Mouse (Mus musculus): ENCODE results near the gene Neurod1. TPM values are rescaled to one million over a fixed set of nuclear protein-coding genes. Genes with fewer than 3 reads are reported as not detected.

Neurod1 gene
- total RNA-seq, 2 experiments from 2014 or later, result 56.3 to 66.3 TPM

GRCm38 (mm10) chr2:79443861-79444620 is 12.5 kb downstream of the Neurod1 start:
- no peak for DNase-seq (ENCODE audit: low spot score in 2 of 2)

- DNase-seq (ENCODE audit: low spot score in 2 of 2), result no peak
Observed at GRCm38 (mm10) chr2:79443401-79443800, 13.2 kb downstream of the Neurod1 start.

- DNase-seq (ENCODE audit: low spot score in 2 of 2), result no peak
Observed at GRCm38 (mm10) chr2:79442906-79443305, 13.6 kb downstream of the Neurod1 start.

DNA sequence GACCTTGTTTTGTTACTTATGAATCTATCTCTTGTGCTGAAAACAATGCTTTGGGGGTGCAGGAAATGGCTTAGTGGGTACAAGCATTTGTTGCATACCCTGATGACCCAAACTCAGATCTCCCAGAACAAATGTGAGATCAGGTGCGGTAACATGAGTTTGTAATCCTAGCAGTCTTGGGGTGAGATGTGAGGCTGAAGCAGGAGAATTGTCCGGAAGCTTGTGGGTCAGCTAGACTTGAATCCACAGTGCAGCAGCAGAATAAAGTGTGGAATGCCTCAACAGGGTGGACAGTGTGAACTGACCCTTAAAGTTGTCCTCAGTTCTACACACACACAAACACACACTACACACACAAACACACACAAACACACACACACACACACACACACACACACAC is 14.3 kb downstream of the Neurod1 start:
- no peak for DNase-seq (ENCODE audit: low spot score in 2 of 2)

DNA sequence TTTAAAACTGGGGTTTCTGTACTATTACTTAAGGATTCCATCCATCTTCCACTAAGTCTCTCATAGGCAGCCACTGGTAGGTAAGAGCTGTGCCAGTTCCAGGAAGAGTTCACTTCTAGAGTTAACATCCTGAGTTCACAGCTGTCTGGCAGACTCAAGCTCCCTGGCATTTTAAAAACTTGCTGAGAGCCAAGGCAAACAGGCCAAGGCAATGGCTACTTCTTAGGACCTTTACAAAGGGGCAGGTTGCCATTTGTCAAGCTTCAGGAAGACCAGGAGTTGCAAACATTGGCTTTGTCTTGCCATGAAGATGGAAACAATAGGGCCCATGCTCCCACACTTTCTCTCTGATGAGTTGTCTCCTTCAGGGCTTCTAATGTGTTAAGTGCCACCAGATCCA is 26.5 kb downstream of the Neurod1 start:
- DNase-seq (ENCODE audit: low spot score in 2 of 2), result no peak

DNA sequence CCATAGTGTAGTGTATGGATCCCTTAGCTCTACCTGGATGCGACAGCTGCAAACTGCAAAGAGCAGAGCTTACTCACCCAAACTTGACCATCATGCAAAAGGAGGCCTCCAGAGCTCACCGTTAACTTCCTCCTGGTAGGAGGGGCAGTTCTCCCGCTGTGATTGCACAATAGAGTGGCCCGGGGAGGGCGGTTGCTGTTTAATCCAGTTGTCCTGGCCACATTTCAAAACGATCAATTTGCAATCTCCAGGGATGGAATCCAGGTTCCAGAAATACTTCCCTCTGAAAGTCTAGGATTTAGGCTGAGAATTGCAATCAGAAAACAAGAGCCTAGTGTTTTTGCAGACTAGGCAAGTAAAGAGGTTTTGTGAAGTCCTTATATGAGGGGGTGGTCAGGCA is 26.9 kb downstream of the Neurod1 start:
- DNase-seq (ENCODE audit: low spot score in 2 of 2), result no peak

- no peak for DNase-seq (ENCODE audit: low spot score in 2 of 2)
Observed at GRCm38 (mm10) chr2:79429108-79429507, 27.4 kb downstream of the Neurod1 start.

- no peak for DNase-seq (ENCODE audit: low spot score in 2 of 2)
Observed at GRCm38 (mm10) chr2:79428569-79429104, 27.9 kb downstream of the Neurod1 start.

DNA sequence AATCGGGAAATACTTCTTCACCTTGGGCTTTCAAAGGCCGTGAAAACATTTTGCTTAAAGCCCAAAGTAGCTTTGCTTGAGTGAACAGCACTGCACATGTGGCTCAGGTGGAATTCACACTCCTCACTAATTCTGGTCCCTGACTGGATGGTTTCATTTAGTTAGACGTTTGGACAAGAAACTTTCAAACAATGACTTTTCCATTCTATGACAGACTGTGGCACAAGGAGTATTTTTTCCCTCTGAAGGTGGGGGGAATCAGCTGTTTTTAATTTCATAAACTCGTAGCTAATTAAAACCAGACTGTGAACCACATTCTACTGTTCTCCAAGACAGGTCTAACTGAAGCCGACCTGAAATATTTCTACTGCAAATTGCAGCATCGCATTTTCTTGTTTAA is 28.5 kb downstream of the Neurod1 start:
- no peak for DNase-seq (ENCODE audit: low spot score in 2 of 2)

- no peak for DNase-seq (ENCODE audit: low spot score in 2 of 2)
Observed at GRCm38 (mm10) chr2:79421696-79422095, 34.9 kb downstream of the Neurod1 start.

GRCm38 (mm10) chr2:79414505-79414904 is 42.0 kb downstream of the Neurod1 start:
- DNase-seq (ENCODE audit: low spot score in 2 of 2), result no peak

DNA sequence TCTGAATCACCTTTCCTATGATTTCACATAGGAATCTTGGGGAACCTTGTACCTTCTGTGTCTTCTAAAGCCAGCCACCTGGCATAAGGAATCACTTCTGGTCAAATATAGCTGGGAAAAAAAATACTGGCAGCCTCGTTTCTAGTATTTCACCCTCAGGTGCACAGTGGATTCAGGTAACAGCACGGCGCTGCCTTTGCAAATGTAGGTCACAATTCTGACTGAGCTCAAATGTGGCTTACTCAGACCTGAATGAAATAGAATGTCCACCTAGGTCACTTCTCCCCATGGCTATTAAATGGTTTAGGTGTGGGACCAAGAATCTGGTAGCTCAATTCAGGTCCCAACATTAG is 45.7 kb downstream of the Neurod1 start:
- DNase-seq (ENCODE audit: low spot score in 2 of 2), result no peak

GRCm38 (mm10) chr2:79410247-79410902 is 46.2 kb downstream of the Neurod1 start:
- DNase-seq (ENCODE audit: low spot score in 2 of 2), result no peak

- no peak for DNase-seq (ENCODE audit: low spot score in 2 of 2)
Observed at GRCm38 (mm10) chr2:79405661-79406405, 50.7 kb downstream of the Neurod1 start.

Other genes starting within 250 kb of the Neurod1 start
- 10 to 100 TPM; 16.5 to 18.1 TPM for gene Itga4, start 201.3 kb downstream of the Neurod1 start, total RNA-seq (2021)
- 1 to 10 TPM; 3.4 to 4.7 TPM for gene Cerkl, start within 50 bp of the Neurod1 start, total RNA-seq (2021)
- 10 to 100 TPM; 34.3 to 35.4 TPM for gene Itprid2, start 178.6 kb upstream of the Neurod1 start, total RNA-seq (2021)

All from layer of hippocampus, postnatal 10 days (tissue).